Mouse (Mus musculus) c-Kit-positive CD71-positive TER-119-negative erythroid progenitor cells, embryonic 14.5 days (primary cell): ENCODE data around the gene Pip4p1.
"Not testable (repeated sequence)": the region's sequence is repeated elsewhere in the genome, so short reads cannot be mapped to it uniquely, and the experiment has no call there.

Source experiments
- DNase-seq: peaks from one replicate; pipeline ENCODE4 v3.0.0-alpha.2; 2013; ENCODE audit warnings: low read depth

Pip4p1 gene

GRCm38 (mm10) chr14:50938940-50939339 lies 8.3 kb upstream of the Pip4p1 start:
- no peak for DNase-seq

- no peak for DNase-seq
These were observed 7.7 kb upstream of the Pip4p1 start for GRCm38 (mm10) chr14:50938119-50938908.

GRCm38 (mm10) chr14:50936649-50937048 lies 6.0 kb upstream of the Pip4p1 start:
- DNase-seq = no peak

- no peak for DNase-seq
These were observed 901 bp upstream of the Pip4p1 start for GRCm38 (mm10) chr14:50931493-50932020.

DNA sequence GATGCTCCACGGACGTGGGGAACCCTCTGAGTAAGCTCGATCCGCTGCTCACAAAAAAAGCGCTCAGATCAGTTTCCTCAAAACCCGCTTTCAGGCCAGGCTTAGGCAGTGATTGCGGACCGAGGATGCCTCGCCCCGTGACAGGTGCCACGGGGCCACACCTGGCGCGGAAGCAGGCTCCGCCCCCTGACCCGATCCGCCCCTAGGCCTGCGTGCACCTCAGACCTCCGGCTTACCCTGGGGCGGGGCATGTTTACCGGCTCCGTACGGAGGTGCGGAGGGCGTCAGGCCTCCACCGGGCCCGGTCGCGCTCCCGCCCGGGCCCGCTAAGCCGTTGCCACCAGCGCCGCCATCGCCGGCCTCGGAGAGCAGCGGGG lies 291 bp downstream of the Pip4p1 start:
- DNase-seq = no peak

GRCm38 (mm10) chr14:50929951-50930350 lies 705 bp downstream of the Pip4p1 start:
- DNase-seq = no peak

- no peak for DNase-seq
These were observed 3.3 kb downstream of the Pip4p1 start for GRCm38 (mm10) chr14:50927366-50927765.

GRCm38 (mm10) chr14:50925111-50925920 lies 5.3 kb downstream of the Pip4p1 start:
- DNase-seq = no peak

- peak; percentile 94 for DNase-seq
These were observed 6.2 kb downstream of the Pip4p1 start, which contains the start of the genes Osgep and Apex1 for GRCm38 (mm10) chr14:50924281-50925064. Gene Osgep, minus strand, starts transcription at chr14:50924893. Gene Apex1, plus strand, starts transcription at chr14:50924968.

DNA sequence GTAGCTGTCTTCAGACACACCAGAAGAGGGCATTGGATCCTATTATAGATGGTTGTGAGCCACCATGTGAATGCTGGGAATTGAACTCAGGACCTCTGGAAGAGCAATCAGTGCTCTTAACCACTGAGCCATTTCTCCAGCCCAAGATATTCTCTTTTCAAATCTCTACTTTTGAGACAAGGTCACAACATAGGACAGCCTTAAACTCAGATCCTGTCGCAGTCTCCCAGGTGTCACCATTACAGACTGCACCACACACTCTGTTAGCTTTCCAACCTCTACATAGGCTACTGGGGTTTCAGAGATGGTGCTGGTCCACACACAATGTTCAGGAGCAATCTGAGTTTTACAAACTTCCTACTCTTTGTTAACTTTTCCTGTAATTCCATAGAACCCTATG lies 7.2 kb downstream of the Pip4p1 start:
- not testable (repeated sequence) for DNase-seq

- DNase-seq = no peak
These were observed 19.3 kb downstream of the Pip4p1 start for GRCm38 (mm10) chr14:50911356-50911755.

GRCm38 (mm10) chr14:50908126-50908525 lies 22.5 kb downstream of the Pip4p1 start:
- no peak for DNase-seq

- DNase-seq = not testable (repeated sequence)
These were observed 25.3 kb downstream of the Pip4p1 start for GRCm38 (mm10) chr14:50905327-50905726.

- DNase-seq = no peak
These were observed 25.9 kb downstream of the Pip4p1 start for GRCm38 (mm10) chr14:50904828-50905129.

DNA sequence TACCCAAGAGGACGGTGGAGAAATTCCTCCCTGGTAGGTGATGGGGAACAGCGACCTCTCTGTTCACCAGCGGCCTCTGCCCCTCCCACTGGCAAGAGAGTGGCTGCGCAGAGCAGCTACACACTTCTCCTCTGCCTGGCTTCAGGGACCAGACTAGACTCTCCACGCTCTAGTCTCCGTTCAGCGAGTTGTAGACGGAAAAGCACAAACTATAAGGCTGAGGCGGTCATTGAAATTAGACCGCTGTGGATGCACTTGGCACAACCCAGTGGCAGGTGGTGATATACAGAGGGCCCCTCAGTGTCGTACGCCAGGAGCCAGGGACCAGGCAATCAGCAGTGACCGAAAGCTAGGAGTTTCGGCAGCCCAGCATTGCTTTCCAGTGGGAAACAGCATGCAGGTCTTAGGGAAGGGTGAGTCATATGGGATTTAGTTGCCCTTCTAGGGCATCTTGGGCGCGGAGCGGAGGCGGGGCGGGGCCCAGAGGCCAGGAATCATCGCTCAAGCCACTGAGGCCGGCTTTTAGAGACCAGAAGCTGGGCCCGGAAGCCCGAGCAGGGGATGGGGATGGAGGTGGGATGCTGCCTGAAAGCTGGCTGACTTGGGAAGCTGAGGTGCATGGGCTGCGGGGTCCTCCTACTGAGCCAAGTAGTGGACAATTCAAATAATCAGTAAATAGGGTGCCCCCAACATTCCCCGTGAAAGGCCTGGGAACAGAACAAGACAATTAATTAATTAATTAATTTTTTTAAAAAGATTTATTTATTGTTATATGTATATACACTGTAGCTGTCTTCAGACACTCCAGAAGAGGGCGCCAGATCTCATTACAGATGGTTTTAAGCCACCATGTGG lies 26.5 kb downstream of the Pip4p1 start:
- DNase-seq = no peak

- DNase-seq = not testable (repeated sequence)
These were observed 32.7 kb downstream of the Pip4p1 start for GRCm38 (mm10) chr14:50897992-50898391.

DNA sequence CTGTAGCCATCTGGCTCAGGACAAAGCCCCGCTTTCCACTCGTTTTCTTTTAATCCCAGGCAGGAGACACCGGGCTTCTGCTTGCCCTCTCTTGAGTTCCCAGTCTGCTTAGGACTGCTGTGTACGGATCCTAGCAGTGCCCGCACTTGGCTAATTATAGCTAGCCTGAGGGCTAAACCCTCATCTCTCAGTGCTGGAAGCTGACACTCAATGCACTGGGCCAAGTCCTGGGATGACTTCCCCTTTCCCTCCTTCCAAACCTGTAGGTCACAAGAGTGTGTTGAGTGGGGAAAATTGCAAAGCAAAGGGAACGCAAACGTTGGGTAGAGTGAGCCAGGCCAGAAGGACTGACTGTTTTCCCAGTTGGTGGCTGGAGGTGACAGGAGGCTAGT lies 33.3 kb downstream of the Pip4p1 start, which contains the start of gene Klhl33:
Klhl33 (minus strand) TSS at position 134 of the 392 bp plus-strand sequence.
- DNase-seq = no peak

GRCm38 (mm10) chr14:50896747-50897373 lies 33.8 kb downstream of the Pip4p1 start:
- DNase-seq = no peak

- DNase-seq = no peak
These were observed 34.5 kb downstream of the Pip4p1 start for GRCm38 (mm10) chr14:50895985-50896746.

GRCm38 (mm10) chr14:50895407-50895806 lies 35.2 kb downstream of the Pip4p1 start:
- DNase-seq = no peak
